8 mouse cellular contexts compared by ENCODE assay signal in the genomic region with DNA sequence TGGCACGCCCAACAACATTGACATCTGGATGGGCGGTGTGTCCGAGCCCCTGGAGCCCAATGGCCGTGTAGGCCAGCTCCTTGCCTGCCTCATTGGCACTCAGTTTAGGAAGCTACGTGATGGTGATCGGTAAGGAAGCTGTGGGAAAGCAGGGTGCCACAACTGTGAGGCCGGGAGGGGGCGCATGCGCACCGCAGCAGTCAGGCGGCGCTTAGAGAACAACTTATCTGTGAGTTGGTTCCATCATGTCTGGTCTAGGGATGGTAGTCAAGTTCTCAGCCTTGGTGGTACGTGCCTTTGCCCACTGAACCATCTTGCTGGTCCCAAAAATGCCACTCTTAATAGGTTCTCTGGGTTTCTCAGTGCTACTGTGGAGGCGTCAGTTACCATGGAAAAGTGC. TPM values are rescaled to one million over a fixed set of nuclear protein-coding genes. Genes with fewer than 3 reads are reported as not detected.
DNase-seq lines count a peak whose midpoint lies in the region; ATAC-seq and TF ChIP-seq lines count a peak whose summit lies in the region.

No protein-coding gene starts in this region.

- 49% methylated on average over 14 of the region's 14 CpGs for WGBS in heart, embryonic 10.5 days
- 80% methylated on average over 14 of the region's 14 CpGs for WGBS in spleen, adult 2 months

- H3K27me3 ChIP-seq in heart, embryonic 10.5 days (ENCODE audit: insufficient read depth, poor library complexity, severe bottlenecking): peaks cover 22% of the 10 kb centered on the region; the same call in 1 of the 2 replicates
- no peaks in the 10 kb centered on the region for H3K27me3 ChIP-seq in spleen, adult 2 months (ENCODE audit: control insufficient read depth, insufficient read depth, low read length)

- no peaks in the 10 kb centered on the region for H3K9me3 ChIP-seq in heart, embryonic 10.5 days

- H3K4me1 ChIP-seq in heart, embryonic 10.5 days: peaks cover 6% of the 10 kb centered on the region; the same call in 1 of the 2 replicates
- no peaks in the 10 kb centered on the region for H3K4me1 ChIP-seq in spleen, adult 2 months (ENCODE audit: control insufficient read depth, insufficient read depth, insufficient read length)
- no peaks in the 10 kb centered on the region for H3K4me1 ChIP-seq in embryonic fibroblast, embryonic 13.5 days (ENCODE audit: control insufficient read depth, insufficient read depth, low read length)

- 0 out of 2 replicates have a peak overlapping the region, but pooled peaks have one; percentile 16 for H3K27ac ChIP-seq in heart, embryonic 10.5 days
- H3K27ac ChIP-seq in spleen, adult 2 months (ENCODE audit: insufficient read depth, low read length): no peak overlapping the region
- H3K27ac ChIP-seq in embryonic fibroblast, embryonic 13.5 days (ENCODE audit: insufficient read depth, low read length): no peak overlapping the region

- no peak for DNase-seq in heart, embryonic 10.5 days (ENCODE audit: low spot score)
- DNase-seq in heart, adult 11 months: no peak
- DNase-seq in spleen, adult 2 months (ENCODE audit: low read depth in 1 of 2, low spot score in 2 of 2): no peak
- DNase-seq in spleen, postnatal 4 days (ENCODE audit: low spot score in 2 of 2): no peak
- peak; percentile 46 for DNase-seq in naive thymus-derived CD4-positive, alpha-beta T cell, adult 2 months (ENCODE audit: low read depth)
- no peak for DNase-seq in ovary, adult 18-20 months (ENCODE audit: low spot score)

- no peak overlapping the region for H3K4me3 ChIP-seq in heart, embryonic 10.5 days
- H3K4me3 ChIP-seq in spleen, adult 2 months (ENCODE audit: extremely low read depth, insufficient read depth, insufficient read length): no peak overlapping the region
- H3K4me3 ChIP-seq in embryonic fibroblast, embryonic 13.5 days (ENCODE audit: insufficient read depth, low read length): no peak overlapping the region

- TF ChIP-seq POLR2A in spleen, adult 2 months (IDR thresholded peaks at IDR 0.05; ENCODE audit: low read depth, low read length): no peak
- TF ChIP-seq POLR2A in embryonic fibroblast, embryonic 13.5 days (IDR thresholded peaks at IDR 0.05; ENCODE audit: low read depth, low read length): no peak

- no peaks in the 10 kb centered on the region for H3K36me3 ChIP-seq in heart, embryonic 10.5 days
- no peaks in the 10 kb centered on the region for H3K36me3 ChIP-seq in spleen, adult 2 months (ENCODE audit: control insufficient read depth, insufficient read depth, low read length)

- TF ChIP-seq CTCF in spleen, adult 2 months (IDR thresholded peaks at IDR 0.05; ENCODE audit: extremely low read depth, insufficient read depth, insufficient read length, insufficient replicate concordance): peak; percentile 19; the same call in 1 of the 2 replicates
- TF ChIP-seq CTCF in embryonic fibroblast, embryonic 13.5 days (IDR thresholded peaks at IDR 0.05; ENCODE audit: borderline replicate concordance, insufficient read depth, low read length): peak; percentile 53; the same call in 1 of the 2 replicates

- ATAC-seq in erythroblast, adult 5-6 weeks (replicated peaks; ENCODE audit: low FRiP score, poor library complexity, severe bottlenecking): no peak

RNA-seq across cellular contexts. Expression of a gene that starts 9.2 kb away (rescaled TPM):
- 5.8 and 11.8 TPM in 2 replicates for polyA plus RNA-seq in heart, embryonic 10.5 days (2016; fragmentation: Nextera tagmentation; extraction: Ambion mirVana)
- 21.9 and 28.7 TPM in 2 replicates for polyA plus RNA-seq in spleen, adult 2 months (2012; rRNA removed)
- not detected in 2 replicates for polyA plus RNA-seq in embryonic fibroblast, embryonic 13.5 days (2011; ENCODE audit: insufficient read length, low read depth, missing spikeins)
- 1,764 and 1,778 TPM in 2 replicates for total RNA-seq in erythroblast, adult 5-6 weeks (2015; ENCODE audit: low replicate concordance)
- total RNA-seq in erythroblast, adult 5-6 weeks (2017; ENCODE audit: low replicate concordance): 605 and 1,001 TPM in 2 replicates

RNA-seq across cellular contexts. Expression of a gene that starts 25.5 kb away (rescaled TPM):
- 0.04 TPM in 1 of 2 replicates, not detected in the other for polyA plus RNA-seq in heart, embryonic 10.5 days (2016; fragmentation: Nextera tagmentation; extraction: Ambion mirVana)
- 0.02 and 0.09 TPM in 2 replicates for polyA plus RNA-seq in spleen, adult 2 months (2012; rRNA removed)
- not detected in 2 replicates for polyA plus RNA-seq in embryonic fibroblast, embryonic 13.5 days (2011; ENCODE audit: insufficient read length, low read depth, missing spikeins)
- not detected in 2 replicates for total RNA-seq in erythroblast, adult 5-6 weeks (2015; ENCODE audit: low replicate concordance)
- total RNA-seq in erythroblast, adult 5-6 weeks (2017; ENCODE audit: low replicate concordance): not detected in 2 replicates

RNA-seq across cellular contexts. Expression of a gene that starts 42.3 kb away (rescaled TPM):
- polyA plus RNA-seq in heart, embryonic 10.5 days (2016; fragmentation: Nextera tagmentation; extraction: Ambion mirVana): 0.95 and 1.5 TPM in 2 replicates
- polyA plus RNA-seq in spleen, adult 2 months (2012; rRNA removed): 6.1 and 6.2 TPM in 2 replicates
- polyA plus RNA-seq in embryonic fibroblast, embryonic 13.5 days (2011; ENCODE audit: insufficient read length, low read depth, missing spikeins): 1.2 TPM in 2 replicates
- 4.2 and 5.4 TPM in 2 replicates for total RNA-seq in erythroblast, adult 5-6 weeks (2015; ENCODE audit: low replicate concordance)
- total RNA-seq in erythroblast, adult 5-6 weeks (2017; ENCODE audit: low replicate concordance): 5.4 and 16.6 TPM in 2 replicates

RNA-seq across cellular contexts. Expression of a gene that starts 50.4 kb away (rescaled TPM):
- polyA plus RNA-seq in heart, embryonic 10.5 days (2016; fragmentation: Nextera tagmentation; extraction: Ambion mirVana): 10.9 and 14.7 TPM in 2 replicates
- polyA plus RNA-seq in spleen, adult 2 months (2012; rRNA removed): 12.6 and 13.3 TPM in 2 replicates
- polyA plus RNA-seq in embryonic fibroblast, embryonic 13.5 days (2011; ENCODE audit: insufficient read length, low read depth, missing spikeins): 4.3 and 7.4 TPM in 2 replicates
- 0.38 TPM in 1 of 2 replicates, not detected in the other for total RNA-seq in erythroblast, adult 5-6 weeks (2015; ENCODE audit: low replicate concordance)
- total RNA-seq in erythroblast, adult 5-6 weeks (2017; ENCODE audit: low replicate concordance): 0.28 TPM in 1 of 2 replicates, not detected in the other
